Mouse (Mus musculus) brown adipose tissue, adult 24 weeks (tissue): ENCODE measurements around the gene Pkn1. TPM values are rescaled to one million over a fixed set of nuclear protein-coding genes. Genes with fewer than 3 reads are reported as not detected.

ENCODE experiments used
- H3K27ac ChIP-seq: fragments of 200-500 bp; replicated peaks from 2 replicates; pipeline ENCODE4 v1.5.1; 2012; ENCODE audit warnings: low read depth, mild to moderate bottlenecking, low read length
- H3K4me1 ChIP-seq: fragments of 200-500 bp; 2 replicates; pipeline ENCODE4 v1.6.1; 2012; ENCODE audit warnings: low read length, mixed read lengths; ENCODE audit not compliant: control insufficient read depth, insufficient read depth, insufficient read length
- H3K4me3 ChIP-seq: fragments of 200-500 bp; 2 replicates; pipeline ENCODE4 v1.5.1; 2012; ENCODE audit warnings: low read depth, mild to moderate bottlenecking, low read length, moderate library complexity; ENCODE audit not compliant: insufficient read depth
- polyA plus RNA-seq: library from polyadenylated mRNA; stranded (reverse); fragments of >200 nt; gene quantifications from 2 replicates; pipeline ENCODE4 v1.2.4, GENCODE M21; 2012; ENCODE audit not compliant: missing spikeins, insufficient read depth, insufficient read length

The Pkn1 gene
- polyA plus RNA-seq, 1 experiment = 98.1 TPM

DNA sequence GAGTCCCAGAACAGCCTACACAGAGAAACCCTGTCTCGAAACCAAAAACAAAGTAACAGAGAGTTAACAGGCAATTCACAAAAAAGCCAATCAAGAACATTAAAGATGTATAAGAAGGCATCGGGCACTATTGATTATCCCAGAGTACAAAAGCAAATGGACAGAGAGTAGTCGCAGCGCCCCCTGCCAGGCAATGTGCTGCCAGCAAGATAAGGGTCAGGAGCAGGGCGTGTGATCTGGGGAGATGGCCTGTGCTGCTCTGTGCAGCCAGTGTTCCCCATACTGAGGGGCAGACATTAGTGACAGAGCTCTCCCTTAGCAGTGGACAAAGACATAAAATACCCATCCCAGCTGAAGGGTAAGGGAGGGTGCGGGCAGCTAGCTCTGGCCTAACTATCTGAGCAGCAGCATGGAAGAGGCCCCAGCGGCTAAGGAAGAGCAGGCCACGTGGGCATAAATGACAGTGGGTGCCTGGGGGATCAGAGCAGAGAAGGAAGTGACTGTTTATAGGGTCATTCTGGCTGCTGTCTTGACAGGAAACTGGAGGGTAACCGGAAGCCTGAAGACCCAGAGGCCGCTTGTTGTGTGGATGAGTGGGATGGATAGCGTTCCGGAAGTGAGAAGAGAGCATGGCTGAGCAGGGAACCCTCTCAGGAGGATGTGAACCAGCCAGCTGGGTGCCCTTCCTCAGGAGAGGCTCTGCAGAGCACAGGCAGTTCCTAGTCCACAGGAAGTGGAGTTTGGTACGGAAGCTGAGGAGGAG lies 42.3 kb downstream of the Pkn1 start:
- peaks cover 5% of the 10 kb centered on the region for H3K4me1 ChIP-seq
- no peak overlapping the region for H3K4me3 ChIP-seq
- no peak overlapping the region for H3K27ac ChIP-seq

DNA sequence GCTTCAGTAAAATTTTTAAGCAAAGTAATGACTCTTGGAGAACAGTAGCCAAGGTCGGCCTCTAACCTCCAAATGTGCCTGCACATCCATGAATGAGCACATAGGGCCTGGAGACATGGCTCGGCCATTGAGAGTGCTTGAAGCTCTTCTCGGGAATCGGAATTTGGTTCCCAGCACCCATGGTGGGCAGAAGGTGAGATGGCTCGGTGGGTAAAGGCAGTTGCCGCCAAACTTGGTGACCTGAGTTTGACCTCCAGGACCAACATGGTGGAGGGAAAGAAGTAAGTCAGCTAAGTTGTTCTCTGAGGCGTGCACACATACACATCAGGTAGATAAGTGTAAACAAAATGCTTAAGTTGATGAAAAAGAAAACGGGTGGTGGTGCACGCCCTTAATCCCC lies 42.9 kb downstream of the Pkn1 start:
- H3K4me1 ChIP-seq = peaks cover 5% of the 10 kb centered on the region
- H3K27ac ChIP-seq = no peak overlapping the region
- H3K4me3 ChIP-seq = no peak overlapping the region

GRCm38 (mm10) chr8:83654725-83655124 lies 44.3 kb downstream of the Pkn1 start:
- peaks cover 5% of the 10 kb centered on the region for H3K4me1 ChIP-seq
- no peak overlapping the region for H3K27ac ChIP-seq
- no peak overlapping the region for H3K4me3 ChIP-seq

DNA sequence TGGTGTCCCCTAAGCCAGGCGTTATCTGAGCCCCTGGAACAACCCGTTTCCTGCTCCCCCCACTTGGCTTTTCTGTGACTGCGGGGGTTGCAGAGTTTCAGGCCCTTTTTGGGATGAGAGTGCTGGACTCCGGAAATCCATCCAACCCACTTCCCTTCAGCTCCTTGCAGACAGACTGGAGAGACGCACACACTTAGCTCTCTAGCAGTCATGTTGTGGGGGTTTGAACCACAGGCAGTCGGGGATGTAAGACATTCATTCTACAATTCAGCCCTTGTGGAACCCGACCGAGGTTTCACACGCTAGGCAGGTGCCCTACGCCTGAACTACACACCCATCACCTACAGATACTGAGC lies 45.3 kb downstream of the Pkn1 start:
- Histone ChIP-seq H3K4me1 (peaks cover 5% of the 10 kb centered on the region), H3K27ac (no peak overlapping the region), H3K4me3 (peak overlapping the region; percentile 83)

- H3K27ac ChIP-seq = 0 out of 2 replicates have a peak overlapping the region, but pooled peaks have one; percentile 6
- H3K4me1 ChIP-seq = peaks cover 5% of the 10 kb centered on the region
- peak overlapping the region; percentile 83 for H3K4me3 ChIP-seq
Observed at GRCm38 (mm10) chr8:83652744-83653661, 46.0 kb downstream of the Pkn1 start.

GRCm38 (mm10) chr8:83652030-83652743 lies 46.8 kb downstream of the Pkn1 start, which contains the start of gene Gipc1:
Gene Gipc1 (plus strand): TSS chr8:83652677.
- peaks cover 5% of the 10 kb centered on the region for H3K4me1 ChIP-seq
- peak within 1 kb of the TSS; percentile 83 for H3K4me3 ChIP-seq
- 0 out of 2 replicates have a peak within 1 kb of the TSS, but pooled peaks have one; percentile 6 for H3K27ac ChIP-seq

- Histone ChIP-seq H3K4me1 (peaks cover 5% of the 10 kb centered on the region), H3K4me3 (no peak overlapping the region), H3K27ac (no peak overlapping the region)
Observed at GRCm38 (mm10) chr8:83649699-83650098, 49.3 kb downstream of the Pkn1 start.

- no peaks in the 10 kb centered on the region; the same call in 1 of the 2 replicates for H3K4me1 ChIP-seq
- no peak overlapping the region for H3K27ac ChIP-seq
- no peak overlapping the region for H3K4me3 ChIP-seq
Observed at GRCm38 (mm10) chr8:83648031-83648430, 50.9 kb downstream of the Pkn1 start.

DNA sequence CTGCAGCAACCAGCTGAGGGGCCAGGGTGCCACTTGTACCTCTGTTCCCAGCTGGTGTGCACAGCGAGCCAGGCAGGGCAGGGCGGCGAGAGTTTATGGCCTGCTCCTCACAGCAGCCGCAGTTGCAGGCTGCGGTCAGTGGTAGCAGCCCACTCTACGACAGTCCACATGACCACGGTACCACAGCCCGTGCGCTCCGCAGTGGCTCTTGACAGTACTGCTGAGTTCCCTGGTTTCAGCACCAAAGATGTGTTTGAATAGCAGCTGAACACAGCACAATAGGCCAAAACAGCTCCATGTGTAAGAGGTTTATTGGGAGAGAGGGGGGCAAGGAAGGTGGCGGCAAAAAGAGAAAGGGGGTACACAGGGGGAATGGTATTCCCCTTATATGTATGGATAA lies 51.5 kb downstream of the Pkn1 start:
- Histone ChIP-seq H3K27ac (no peak overlapping the region), H3K4me1 (no peaks in the 10 kb centered on the region), H3K4me3 (no peak overlapping the region)

- Histone ChIP-seq H3K4me1 (no peaks in the 10 kb centered on the region), H3K4me3 (no peak overlapping the region), H3K27ac (no peak overlapping the region)
Observed at GRCm38 (mm10) chr8:83639649-83640048, 59.3 kb downstream of the Pkn1 start.

- Histone ChIP-seq H3K4me1 (no peaks in the 10 kb centered on the region), H3K27ac (no peak overlapping the region), H3K4me3 (no peak overlapping the region)
Observed at GRCm38 (mm10) chr8:83638856-83639255, 60.1 kb downstream of the Pkn1 start.

GRCm38 (mm10) chr8:83632083-83632707 lies 66.8 kb downstream of the Pkn1 start:
- no peaks in the 10 kb centered on the region for H3K4me1 ChIP-seq
- H3K4me3 ChIP-seq = no peak overlapping the region
- H3K27ac ChIP-seq = no peak overlapping the region

GRCm38 (mm10) chr8:83625676-83626299 lies 73.2 kb downstream of the Pkn1 start:
- Histone ChIP-seq H3K27ac (no peak overlapping the region), H3K4me1 (no peaks in the 10 kb centered on the region), H3K4me3 (no peak overlapping the region)

- H3K4me1 ChIP-seq = no peaks in the 10 kb centered on the region
- H3K4me3 ChIP-seq = no peak overlapping the region
- no peak overlapping the region for H3K27ac ChIP-seq
Observed at GRCm38 (mm10) chr8:83624739-83625138, 74.2 kb downstream of the Pkn1 start.
